Mouse (Mus musculus) olfactory bulb, adult 2 months (tissue): ENCODE measurements at regions not wholly inside any gene's neighbourhood (a gene's known extent, or its start where the extent isn't known, plus 50 kb on each side); places are given as distances from the start of the nearest gene placed in this dataset.

Experiments
- CTCF ChIP-seq: fragments of 200-500 bp; IDR thresholded peaks from 2 replicates; pipeline ENCODE4 v1.5.1; 2012; ENCODE audit warnings: low read depth, mild to moderate bottlenecking, low read length, moderate library complexity; ENCODE audit not compliant: insufficient read depth
- POLR2A ChIP-seq: fragments of 200-500 bp; IDR thresholded peaks from 2 replicates; pipeline ENCODE4 v1.6.1; 2012; ENCODE audit warnings: mild to moderate bottlenecking, low read depth, low read length, moderate library complexity; ENCODE audit not compliant: insufficient read depth

- no peak for TF ChIP-seq CTCF
- no peak for TF ChIP-seq POLR2A
These were observed 250.1 kb downstream of the Ets1 start for GRCm38 (mm10) chr9:32886008-32886650.
